Mouse (Mus musculus) limb, embryonic 11.5 days (tissue): Measurements from ENCODE around the gene Cphx2. TPM values are rescaled to one million over a fixed set of nuclear protein-coding genes. Genes with fewer than 3 reads are reported as not detected.
"Not testable (repeated sequence)": the region's sequence is repeated elsewhere in the genome, so short reads cannot be mapped to it uniquely, and the experiment has no call there.

Experiments
- ATAC-seq: fragments of 200-750 bp; cut with Nextera tagmentation; 2 replicates; pipeline ENCODE4 v1.8.0; 2017; ENCODE audit warnings: low read depth; ENCODE audit not compliant: insufficient number of reproducible peaks, low FRiP score, low TSS enrichment
- DNase-seq: peaks from one replicate; pipeline ENCODE4 v3.0.0-alpha.2; 2015; ENCODE audit warnings: low spot score
- H3K27ac ChIP-seq: fragments of 300-500 bp; sonication (generic); replicated peaks from 2 replicates; pipeline ENCODE4 v1.5.1; 2014; ENCODE audit warnings: low read depth, mild to moderate bottlenecking, low read length
- H3K27me3 ChIP-seq: fragments of 300-500 bp; sonication (generic); 2 replicates; pipeline ENCODE4 v1.6.1; 2014; ENCODE audit warnings: mild to moderate bottlenecking, low read length, mixed read lengths; ENCODE audit not compliant: control insufficient read depth, insufficient read depth
- H3K36me3 ChIP-seq: fragments of 300-500 bp; sonication (generic); 2 replicates; pipeline ENCODE4 v1.6.1; 2014; ENCODE audit warnings: mild to moderate bottlenecking, low read length, moderate library complexity, mixed read lengths; ENCODE audit not compliant: control insufficient read depth, insufficient read depth
- H3K4me1 ChIP-seq: fragments of 300-500 bp; sonication (generic); 2 replicates; pipeline ENCODE4 v1.6.1; 2014; ENCODE audit warnings: low read length, mixed read lengths; ENCODE audit not compliant: control insufficient read depth, insufficient read depth
- H3K4me2 ChIP-seq: fragments of 300-500 bp; sonication (generic); 2 replicates; pipeline ENCODE4 v1.6.1; 2014; ENCODE audit warnings: low read depth, mild to moderate bottlenecking, moderate library complexity; ENCODE audit not compliant: severe bottlenecking
- H3K4me3 ChIP-seq: fragments of 300-500 bp; sonication (generic); 2 replicates; pipeline ENCODE4 v1.5.1; 2014; ENCODE audit warnings: low read depth, low read length
- H3K9ac ChIP-seq: fragments of 300-500 bp; sonication (generic); 2 replicates; pipeline ENCODE4 v1.6.1; 2014; ENCODE audit warnings: mild to moderate bottlenecking, low read length
- H3K9me3 ChIP-seq: fragments of 300-500 bp; sonication (generic); 2 replicates; pipeline ENCODE4 v1.6.1; 2016; ENCODE audit warnings: low read length; ENCODE audit not compliant: control insufficient read depth
- WGBS: fragments of 180-500 bp; shearing (Covaris S2); extraction: QIAGEN DNeasy Blood & Tissue Kit; methylation state at CpG from one replicate; pipeline ENCODE4 v1.1.7; 2014; 5-methylcytosine and 5-hydroxymethylcytosine counted together
- polyA plus RNA-seq: library from polyadenylated mRNA; unstranded; fragments of >200 nt; fragmentation: Nextera tagmentation; extraction: Ambion mirVana; gene quantifications from 2 replicates; pipeline ENCODE4 v1.2.1, GENCODE M21; 2014

The Cphx2 gene
- not detected in 2 replicates for polyA plus RNA-seq

- not testable (repeated sequence) for ATAC-seq, H3K27ac ChIP-seq, H3K4me3 ChIP-seq, H3K4me1 ChIP-seq, H3K27me3 ChIP-seq, DNase-seq, H3K36me3 ChIP-seq, H3K9me3 ChIP-seq, H3K4me2 ChIP-seq, H3K9ac ChIP-seq
- no CpG with 5 or more reads among the region's 6 CpGs for WGBS
Measured at GRCm38 (mm10) chr14:26081216-26081615, at the start of gene Cphx2. Gene Cphx2 (plus strand): TSS chr14:26081516.

- not testable (repeated sequence) for H3K9ac ChIP-seq, H3K9me3 ChIP-seq, H3K27me3 ChIP-seq, H3K4me1 ChIP-seq, H3K4me3 ChIP-seq, H3K27ac ChIP-seq, H3K36me3 ChIP-seq, H3K4me2 ChIP-seq, ATAC-seq, DNase-seq
- no CpG with 5 or more reads among the region's 3 CpGs for WGBS
Measured at GRCm38 (mm10) chr14:26034364-26034763, 47.0 kb upstream of the Cphx2 start.

DNA sequence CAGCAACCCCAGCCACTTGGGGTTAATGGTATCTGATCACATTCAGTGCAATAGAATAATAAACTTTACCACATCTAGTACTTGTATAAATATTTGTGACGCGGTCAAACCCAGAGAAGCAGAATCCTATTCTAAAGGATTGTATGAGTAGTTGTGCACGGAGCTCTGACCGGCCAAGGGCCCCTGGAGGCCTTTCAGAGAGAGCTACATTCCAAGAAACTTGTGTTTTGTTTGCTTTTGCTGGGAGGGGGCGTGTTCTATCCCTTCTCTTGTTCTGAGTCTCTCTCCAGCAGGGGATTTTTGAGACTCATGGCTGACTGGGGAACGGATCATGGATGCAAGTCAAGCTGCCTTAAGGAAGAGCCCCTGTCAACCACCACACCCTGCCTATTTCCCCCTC lies 45.9 kb upstream of the Cphx2 start:
- not testable (repeated sequence) for H3K27ac ChIP-seq, H3K9me3 ChIP-seq, DNase-seq, H3K4me3 ChIP-seq, ATAC-seq, H3K36me3 ChIP-seq, H3K9ac ChIP-seq, H3K27me3 ChIP-seq, H3K4me2 ChIP-seq, H3K4me1 ChIP-seq
- WGBS: no CpG with 5 or more reads among the region's 6 CpGs

- not testable (repeated sequence) for H3K9me3 ChIP-seq
Measured at GRCm38 (mm10) chr14:26042611-26043010, 38.7 kb upstream of the Cphx2 start, which contains the start of gene Gm9780. Gene Gm9780 (minus strand): TSS chr14:26042711.

DNA sequence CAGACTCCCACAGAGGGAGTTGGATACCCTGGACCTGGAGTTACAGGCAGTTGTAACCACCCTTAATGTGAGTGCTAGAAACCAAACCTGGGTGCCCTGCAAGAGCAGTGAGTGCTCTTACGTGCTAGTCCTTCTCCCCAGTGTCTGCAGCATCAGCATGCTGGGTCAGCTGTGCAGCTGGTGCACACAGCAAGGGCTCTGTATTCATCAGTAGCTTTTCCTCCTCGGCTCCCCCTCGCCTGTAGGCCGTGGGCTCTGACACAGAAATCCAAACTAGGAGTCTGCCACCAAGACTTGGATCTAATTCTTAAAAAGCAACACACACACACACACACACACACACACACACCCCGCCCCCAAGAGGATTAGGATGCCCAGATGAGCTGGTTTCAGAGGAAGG lies 36.3 kb upstream of the Cphx2 start:
- H3K9me3 ChIP-seq, H3K27ac ChIP-seq, H3K27me3 ChIP-seq, H3K4me3 ChIP-seq, H3K4me1 ChIP-seq, ATAC-seq, H3K9ac ChIP-seq, H3K4me2 ChIP-seq, H3K36me3 ChIP-seq, DNase-seq: not testable (repeated sequence)
- no CpG with 5 or more reads among the region's 5 CpGs for WGBS

More at GRCm38 (mm10) chr14:26042611-26043010, 38.7 kb upstream of the Cphx2 start, which contains the start of gene Gm9780:
- ATAC-seq, H3K9ac ChIP-seq, H3K4me3 ChIP-seq, DNase-seq, H3K4me2 ChIP-seq, H3K4me1 ChIP-seq, H3K36me3 ChIP-seq, H3K27me3 ChIP-seq, H3K27ac ChIP-seq: not testable (repeated sequence)
- no CpG with 5 or more reads among the region's 26 CpGs for WGBS

- no CpG with 5 or more reads among the region's 8 CpGs for WGBS
- H3K27me3 ChIP-seq, H3K9ac ChIP-seq, H3K4me2 ChIP-seq, DNase-seq, H3K36me3 ChIP-seq, H3K27ac ChIP-seq, H3K9me3 ChIP-seq, ATAC-seq, H3K4me3 ChIP-seq, H3K4me1 ChIP-seq: not testable (repeated sequence)
Measured at GRCm38 (mm10) chr14:26047026-26047425, 34.3 kb upstream of the Cphx2 start.

DNA sequence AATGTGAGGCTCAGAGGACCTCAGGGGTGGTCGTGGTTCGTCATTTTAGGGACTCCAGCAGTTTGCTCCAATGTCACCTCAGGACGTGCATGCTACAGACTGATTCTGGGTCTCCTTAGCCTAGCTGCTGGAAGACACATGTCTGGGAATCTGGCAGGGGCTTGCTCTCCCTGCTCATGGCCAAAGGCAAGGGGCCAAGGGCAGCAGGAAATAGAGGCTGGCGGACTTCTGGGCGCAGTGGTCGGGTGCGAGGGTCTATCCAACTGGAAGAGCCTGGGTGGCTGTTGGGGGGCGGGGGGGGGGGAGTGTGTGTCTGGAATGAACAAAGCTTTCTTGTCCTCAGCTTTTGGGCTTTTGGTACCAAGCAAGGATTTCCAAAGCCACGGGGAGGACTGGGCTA lies 32.5 kb upstream of the Cphx2 start:
- H3K9ac ChIP-seq, H3K27ac ChIP-seq, H3K4me3 ChIP-seq, H3K27me3 ChIP-seq, H3K4me2 ChIP-seq, DNase-seq, H3K9me3 ChIP-seq, H3K36me3 ChIP-seq, ATAC-seq, H3K4me1 ChIP-seq: not testable (repeated sequence)
- WGBS: no CpG with 5 or more reads among the region's 9 CpGs

DNA sequence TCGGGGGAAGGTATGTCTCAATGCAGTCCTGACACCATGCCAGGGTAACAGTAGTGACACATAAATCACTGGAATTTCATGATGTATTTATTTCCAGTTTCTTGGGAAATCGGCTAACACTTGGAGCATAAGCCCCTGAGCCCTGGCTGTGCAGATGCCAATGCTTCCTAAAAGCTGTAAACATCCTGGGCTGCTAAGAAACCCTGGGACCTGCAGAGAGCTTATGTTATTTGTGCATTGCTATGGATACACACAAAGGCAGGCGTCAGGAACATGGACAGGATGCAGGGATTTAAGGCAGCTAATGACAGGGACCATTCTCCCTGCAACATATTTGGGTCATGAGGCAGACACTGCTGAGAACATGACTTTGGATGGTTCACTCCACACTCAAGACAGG lies 23.1 kb upstream of the Cphx2 start:
- H3K9ac ChIP-seq, DNase-seq, H3K27ac ChIP-seq, H3K4me1 ChIP-seq, H3K36me3 ChIP-seq, H3K9me3 ChIP-seq, H3K4me2 ChIP-seq, ATAC-seq, H3K27me3 ChIP-seq, H3K4me3 ChIP-seq: not testable (repeated sequence)
- WGBS: no CpG with 5 or more reads among the region's 3 CpGs

- H3K4me2 ChIP-seq, H3K4me3 ChIP-seq, ATAC-seq, H3K9ac ChIP-seq, H3K9me3 ChIP-seq, H3K27ac ChIP-seq, DNase-seq, H3K4me1 ChIP-seq, H3K27me3 ChIP-seq, H3K36me3 ChIP-seq: not testable (repeated sequence)
- WGBS: no CpG with 5 or more reads among the region's 6 CpGs
Measured at GRCm38 (mm10) chr14:26059362-26059761, 22.0 kb upstream of the Cphx2 start.
